Mouse (Mus musculus) MEL (cell line): ENCODE measurements at regions not wholly inside any gene's neighbourhood (a gene's known extent, or its start where the extent isn't known, plus 50 kb on each side); places are given as distances from the start of the nearest gene placed in this dataset.

Source experiments
- BHLHE40 ChIP-seq: IDR thresholded peaks from 2 replicates; pipeline ENCODE4 v1.6.1; 2012; ENCODE audit warnings: low read depth, mild to moderate bottlenecking, inconsistent platforms, low read length, improper control_type of control experiment, borderline replicate concordance
- CTCF ChIP-seq, 3 experiments: IDR thresholded peaks in 2 of 3; conservative IDR thresholded peaks in 1 of 3; 2 replicates each; pipeline ENCODE4 v1.5.1; 2011 to 2012; ENCODE audit warnings: low read length in 3 of 3, low read depth in 2 of 3, mild to moderate bottlenecking in 2 of 3, improper control_type of control experiment in 1 of 3, inconsistent platforms in 1 of 3, mixed read lengths in 1 of 3, moderate library complexity in 1 of 3; ENCODE audit not compliant: control insufficient read depth in 1 of 3, insufficient read depth in 1 of 3, poor library complexity in 1 of 3, severe bottlenecking in 1 of 3
- EP300 ChIP-seq, 2 experiments: IDR thresholded peaks; 2 replicates each; pipeline ENCODE4 v1.6.1; 2011; ENCODE audit warnings: improper control_type of control experiment in 2 of 2, low read length in 2 of 2, low read depth in 1 of 2, mild to moderate bottlenecking in 1 of 2
- NELFE ChIP-seq: IDR thresholded peaks from 2 replicates; pipeline ENCODE4 v1.6.1; 2011; ENCODE audit warnings: low read depth, low read length, improper control_type of control experiment
- POLR2A ChIP-seq, 2 experiments: IDR thresholded peaks; 2 replicates each; pipeline ENCODE4 v1.6.1; 2011 to 2012; ENCODE audit warnings: low read length in 2 of 2, mild to moderate bottlenecking in 2 of 2, control low read depth in 1 of 2, improper control_type of control experiment in 1 of 2, low read depth in 1 of 2, moderate library complexity in 1 of 2; ENCODE audit not compliant: control insufficient read depth in 1 of 2, insufficient read depth in 1 of 2, poor library complexity in 1 of 2
- TAL1 ChIP-seq: IDR thresholded peaks from 2 replicates; pipeline ENCODE4 v1.6.1; 2012; ENCODE audit warnings: mild to moderate bottlenecking, inconsistent platforms, low read length, moderate library complexity, mixed read lengths
- ZKSCAN1 ChIP-seq: IDR thresholded peaks from 2 replicates; pipeline ENCODE4 v1.6.1; 2012; ENCODE audit warnings: low read depth, mild to moderate bottlenecking, inconsistent platforms, low read length, improper control_type of control experiment, moderate library complexity

GRCm38 (mm10) chr4:87455863-87456578 is 225.7 kb upstream of the Slc24a2 start:
- TF ChIP-seq CTCF (IDR thresholded peaks at IDR 0.05 in 2 of 3, conservative IDR thresholded peaks at IDR 0.05 in 1 of 3; ENCODE audit: control insufficient read depth in 1 of 3, insufficient read depth in 1 of 3, low read depth in 2 of 3, low read length in 3 of 3, poor library complexity in 1 of 3, severe bottlenecking in 1 of 3) (no peak), BHLHE40 (no peak), ZKSCAN1 (no peak), EP300 (IDR thresholded peaks at IDR 0.05; ENCODE audit: low read depth in 1 of 2, low read length in 2 of 2) (no peak), NELFE (no peak), POLR2A (IDR thresholded peaks at IDR 0.05; ENCODE audit: control insufficient read depth in 1 of 2, insufficient read depth in 1 of 2, low read depth in 1 of 2, low read length in 2 of 2, poor library complexity in 1 of 2) (no peak), TAL1 (no peak)
